Mouse (Mus musculus) thymus, adult 2 months (tissue): ENCODE results near the gene Gpr55. TPM values are rescaled to one million over a fixed set of nuclear protein-coding genes. Genes with fewer than 3 reads are reported as not detected.

Experiments
- DNase-seq: peaks from one replicate; pipeline ENCODE4 v3.0.0; 2021
- H3K27ac ChIP-seq: fragments of 200-500 bp; 2 replicates; pipeline ENCODE4 v1.5.1; 2012; ENCODE audit warnings: low read length, control low read depth; ENCODE audit not compliant: control insufficient read depth, insufficient read depth
- H3K27me3 ChIP-seq: fragments of 200-500 bp; 2 replicates; pipeline ENCODE4 v1.6.1; 2012; ENCODE audit warnings: mild to moderate bottlenecking, low read length, moderate library complexity, mixed read lengths; ENCODE audit not compliant: control insufficient read depth, insufficient read depth
- H3K36me3 ChIP-seq: fragments of 200-500 bp; 2 replicates; pipeline ENCODE4 v1.6.1; 2012; ENCODE audit warnings: mild to moderate bottlenecking, low read length, moderate library complexity; ENCODE audit not compliant: control insufficient read depth, insufficient read depth
- H3K4me1 ChIP-seq: fragments of 200-500 bp; replicated peaks from 2 replicates; pipeline ENCODE4 v1.6.1; 2012; ENCODE audit warnings: low read length; ENCODE audit not compliant: control insufficient read depth, insufficient read depth
- H3K4me3 ChIP-seq: fragments of 200-500 bp; 2 replicates; pipeline ENCODE4 v1.5.1; 2012; ENCODE audit warnings: mild to moderate bottlenecking, low read length, control low read depth, moderate library complexity; ENCODE audit not compliant: control insufficient read depth, insufficient read depth
- CTCF ChIP-seq: fragments of 200-500 bp; IDR thresholded peaks from 2 replicates; pipeline ENCODE4 v1.5.1; 2012; ENCODE audit warnings: mild to moderate bottlenecking, control low read depth, low read length, moderate library complexity, borderline replicate concordance; ENCODE audit not compliant: control insufficient read depth, poor library complexity, insufficient read depth; ENCODE audit errors: extremely low read depth
- POLR2A ChIP-seq: fragments of 200-500 bp; IDR thresholded peaks from 2 replicates; pipeline ENCODE4 v1.6.1; 2012; ENCODE audit warnings: mild to moderate bottlenecking, low read length, control low read depth, moderate library complexity; ENCODE audit not compliant: control insufficient read depth, poor library complexity, insufficient read depth; ENCODE audit errors: extremely low read depth
- WGBS: fragments of 180-500 bp; shearing (Covaris S2); methylation state at CpG from one replicate; pipeline ENCODE4 v1.1.7; 2018; 5-methylcytosine and 5-hydroxymethylcytosine counted together
- polyA plus RNA-seq: library from polyadenylated mRNA; depleted of rRNA; stranded (reverse); fragments of >200 nt; gene quantifications from 2 replicates; pipeline ENCODE4 v1.2.3, GENCODE M21; 2012

Gpr55 gene
- polyA plus RNA-seq, 1 experiment, result 1.8 TPM

GRCm38 (mm10) chr1:85915890-85916289, 44.9 kb downstream of the Gpr55 start:
- H3K4me1 ChIP-seq, result no peaks in the 10 kb centered on the region
- TF ChIP-seq POLR2A (no peak), CTCF (no peak)
- H3K27me3 ChIP-seq, result no peaks in the 10 kb centered on the region

GRCm38 (mm10) chr1:85913078-85913755, 47.6 kb downstream of the Gpr55 start:
- no peak for TF ChIP-seq CTCF
- no peak for TF ChIP-seq POLR2A
- Histone ChIP-seq H3K4me3 (no peak overlapping the region), H3K36me3 (peaks cover 3% of the 10 kb centered on the region; the same call in 1 of the 2 replicates), H3K27ac (no peak overlapping the region), H3K4me1 (no peaks in the 10 kb centered on the region), H3K27me3 (no peaks in the 10 kb centered on the region)
- no peak for DNase-seq
- WGBS, result 94% methylated on average over 7 of the region's 7 CpGs

More at GRCm38 (mm10) chr1:85915890-85916289, 44.9 kb downstream of the Gpr55 start:
- no peak overlapping the region for H3K27ac ChIP-seq
- no peak for DNase-seq
- H3K36me3 ChIP-seq, result no peaks in the 10 kb centered on the region
- no peak overlapping the region for H3K4me3 ChIP-seq

GRCm38 (mm10) chr1:85908754-85909590, 51.8 kb downstream of the Gpr55 start:
- no peaks in the 10 kb centered on the region for H3K27me3 ChIP-seq
- H3K27ac ChIP-seq, result no peak overlapping the region
- 87% methylated on average over 13 of the region's 13 CpGs for WGBS
- TF ChIP-seq CTCF (no peak), POLR2A (no peak)
- peaks cover 34% of the 10 kb centered on the region for H3K36me3 ChIP-seq
- H3K4me3 ChIP-seq, result no peak overlapping the region
- no peaks in the 10 kb centered on the region for H3K4me1 ChIP-seq
- DNase-seq, result no peak

- H3K27ac ChIP-seq, result no peak overlapping the region
- H3K4me1 ChIP-seq, result no peaks in the 10 kb centered on the region
- H3K36me3 ChIP-seq, result peaks cover 37% of the 10 kb centered on the region
- no peak for DNase-seq
- TF ChIP-seq POLR2A, result no peak
- no peak for TF ChIP-seq CTCF
- WGBS, result 93% methylated on average over 12 of the region's 12 CpGs
- H3K4me3 ChIP-seq, result no peak overlapping the region
- no peaks in the 10 kb centered on the region for H3K27me3 ChIP-seq
Observed at GRCm38 (mm10) chr1:85906892-85907291, 53.9 kb downstream of the Gpr55 start.

- WGBS, result 86% methylated on average over 7 of the region's 7 CpGs
- TF ChIP-seq CTCF, result no peak
- no peak for TF ChIP-seq POLR2A
- Histone ChIP-seq H3K36me3 (peaks cover 24% of the 10 kb centered on the region), H3K4me3 (no peak overlapping the region), H3K27me3 (no peaks in the 10 kb centered on the region), H3K27ac (no peak overlapping the region), H3K4me1 (peaks cover 3% of the 10 kb centered on the region)
- DNase-seq, result no peak
Observed at GRCm38 (mm10) chr1:85902108-85902561, 58.7 kb downstream of the Gpr55 start.

GRCm38 (mm10) chr1:85901516-85902107, 59.2 kb downstream of the Gpr55 start:
- WGBS, result 64% methylated on average over 3 of the region's 3 CpGs
- Histone ChIP-seq H3K27me3 (no peaks in the 10 kb centered on the region), H3K4me1 (peaks cover 8% of the 10 kb centered on the region), H3K36me3 (peaks cover 22% of the 10 kb centered on the region), H3K4me3 (no peak overlapping the region), H3K27ac (no peak overlapping the region; the same call in 1 of the 2 replicates)
- TF ChIP-seq CTCF (no peak), POLR2A (no peak)
- no peak for DNase-seq
